Mouse (Mus musculus) CH12.LX (cell line): ENCODE measurements around the gene Etv6. TPM values are rescaled to one million over a fixed set of nuclear protein-coding genes. Genes with fewer than 3 reads are reported as not detected.

Experiments
- DNase-seq: peaks from one replicate; pipeline ENCODE4 v3.0.0-alpha.2; 2013; ENCODE audit errors: extremely low read depth
- H3K27ac ChIP-seq: 2 replicates; pipeline ENCODE4 v1.5.1; 2012; ENCODE audit warnings: low read depth, mild to moderate bottlenecking, control low read depth, moderate library complexity; ENCODE audit not compliant: insufficient read depth
- H3K27me3 ChIP-seq: replicated peaks from 2 replicates; pipeline ENCODE3; 2012; ENCODE audit warnings: inconsistent platforms
- H3K36me3 ChIP-seq, 2 experiments: replicated peaks in 1 of 2; 2 replicates each; pipeline versions ENCODE3 to v1.6.1; 2012; ENCODE audit warnings: inconsistent platforms in 1 of 2, low read length in 1 of 2, mild to moderate bottlenecking in 1 of 2, mixed read lengths in 1 of 2, moderate library complexity in 1 of 2; ENCODE audit not compliant: control insufficient read depth in 1 of 2, insufficient read depth in 1 of 2
- H3K4me1 ChIP-seq, 2 experiments: 2 replicates each; pipeline ENCODE4 v1.6.1; 2012; ENCODE audit warnings: inconsistent platforms in 1 of 2, moderate library complexity in 1 of 2; ENCODE audit not compliant: insufficient read depth in 2 of 2, control insufficient read depth in 1 of 2
- H3K4me2 ChIP-seq: 2 replicates; pipeline ENCODE4 v1.6.1; 2012; ENCODE audit warnings: low read depth, mild to moderate bottlenecking, control low read depth; ENCODE audit not compliant: poor library complexity, insufficient read depth, severe bottlenecking
- H3K4me3 ChIP-seq, 3 experiments: fragments of 150-350 bp in 1 of 3; sonication (generic) in 1 of 3; replicated peaks in 1 of 3; 2 replicates each; pipeline versions ENCODE3 to v1.5.1; 2011 to 2012; ENCODE audit warnings: low read depth in 2 of 3, low read length in 2 of 3, mild to moderate bottlenecking in 2 of 3, moderate library complexity in 2 of 3, control low read depth in 1 of 3, improper control_type of control experiment in 1 of 3, inconsistent platforms in 1 of 3, mixed read lengths in 1 of 3; ENCODE audit not compliant: poor library complexity in 1 of 3
- H3K79me2 ChIP-seq: replicated peaks from 2 replicates; pipeline ENCODE4 v1.6.1; 2012; ENCODE audit warnings: mild to moderate bottlenecking, moderate library complexity; ENCODE audit not compliant: control insufficient read depth, poor library complexity, insufficient read depth, severe bottlenecking; ENCODE audit errors: extremely low read depth
- H3K9ac ChIP-seq: 2 replicates; pipeline ENCODE4 v1.6.1; 2012; ENCODE audit warnings: low read depth, mild to moderate bottlenecking, control low read depth, moderate library complexity; ENCODE audit not compliant: insufficient read depth
- H3K9me3 ChIP-seq: replicated peaks from 2 replicates; pipeline ENCODE3; 2012; ENCODE audit warnings: low read length, inconsistent platforms, mixed read lengths
- BHLHE40 ChIP-seq: IDR thresholded peaks from 2 replicates; pipeline ENCODE4 v1.6.1; 2011; ENCODE audit warnings: mild to moderate bottlenecking, low read depth, low read length, improper control_type of control experiment
- CHD1 ChIP-seq: IDR thresholded peaks from 2 replicates; pipeline ENCODE4 v1.6.1; 2012; ENCODE audit warnings: low read depth, low read length, improper control_type of control experiment, inconsistent platforms
- CTCF ChIP-seq, 2 experiments: IDR thresholded peaks in 1 of 2; conservative IDR thresholded peaks in 1 of 2; 2 replicates each; pipeline ENCODE4 v1.5.1; 2011 to 2012; ENCODE audit warnings: low read depth in 2 of 2, low read length in 2 of 2, improper control_type of control experiment in 1 of 2, inconsistent platforms in 1 of 2, mild to moderate bottlenecking in 1 of 2, moderate library complexity in 1 of 2
- E2F4 ChIP-seq: IDR thresholded peaks from 2 replicates; pipeline ENCODE4 v1.6.1; 2011; ENCODE audit warnings: low read depth, low read length, improper control_type of control experiment; ENCODE audit not compliant: insufficient replicate concordance
- ELF1 ChIP-seq: IDR thresholded peaks from 2 replicates; pipeline ENCODE4 v1.6.1; 2014; ENCODE audit warnings: low read depth, mild to moderate bottlenecking, inconsistent platforms, low read length, improper control_type of control experiment
- EP300 ChIP-seq: IDR thresholded peaks from 2 replicates; pipeline ENCODE4 v1.6.1; 2011; ENCODE audit warnings: low read length, improper control_type of control experiment
- IRF4 ChIP-seq: IDR thresholded peaks from 2 replicates; pipeline ENCODE4 v1.6.1; 2014; ENCODE audit warnings: low read depth, mild to moderate bottlenecking, inconsistent platforms, low read length, improper control_type of control experiment
- KAT2A ChIP-seq: IDR thresholded peaks from 2 replicates; pipeline ENCODE4 v1.6.1; 2012; ENCODE audit warnings: low read length, improper control_type of control experiment, inconsistent platforms; ENCODE audit not compliant: insufficient replicate concordance
- MAFK ChIP-seq: IDR thresholded peaks from 2 replicates; pipeline ENCODE4 v1.6.1; 2011; ENCODE audit warnings: low read length, improper control_type of control experiment; ENCODE audit not compliant: insufficient replicate concordance
- MAZ ChIP-seq: IDR thresholded peaks from 2 replicates; pipeline ENCODE4 v1.6.1; 2012; ENCODE audit warnings: low read depth, mild to moderate bottlenecking, inconsistent platforms, low read length, improper control_type of control experiment, moderate library complexity
- MEF2A ChIP-seq: IDR thresholded peaks from 2 replicates; pipeline ENCODE4 v1.6.1; 2014; ENCODE audit warnings: low read depth, mild to moderate bottlenecking, inconsistent platforms, low read length, improper control_type of control experiment, borderline replicate concordance
- MXI1 ChIP-seq: IDR thresholded peaks from 2 replicates; pipeline ENCODE4 v1.6.1; 2011; ENCODE audit warnings: mild to moderate bottlenecking, low read depth, low read length, improper control_type of control experiment
- NRF1 ChIP-seq: IDR thresholded peaks from 2 replicates; pipeline ENCODE4 v1.6.1; 2014; ENCODE audit warnings: low read depth, mild to moderate bottlenecking, inconsistent platforms, low read length, improper control_type of control experiment, moderate library complexity
- POLR2AphosphoS2 ChIP-seq: IDR thresholded peaks from 2 replicates; pipeline ENCODE4 v1.6.1; 2011; ENCODE audit warnings: low read depth, low read length, improper control_type of control experiment
- SIN3A ChIP-seq: IDR thresholded peaks from 2 replicates; pipeline ENCODE4 v1.6.1; 2012; ENCODE audit warnings: low read length, improper control_type of control experiment, inconsistent platforms
- TBP ChIP-seq: conservative IDR thresholded peaks from 2 replicates; pipeline ENCODE4 v1.6.1; 2011; ENCODE audit warnings: low read depth, low read length, improper control_type of control experiment
- USF2 ChIP-seq: conservative IDR thresholded peaks from 2 replicates; pipeline ENCODE4 v1.6.1; 2011; ENCODE audit warnings: low read depth, low read length, improper control_type of control experiment
- ZC3H11A ChIP-seq: IDR thresholded peaks from 2 replicates; pipeline ENCODE4 v1.6.1; 2012; ENCODE audit warnings: low read depth, mild to moderate bottlenecking, inconsistent platforms, low read length, improper control_type of control experiment
- ZKSCAN1 ChIP-seq: IDR thresholded peaks from 2 replicates; pipeline ENCODE4 v1.6.1; 2012; ENCODE audit warnings: low read depth, inconsistent platforms, low read length, improper control_type of control experiment, borderline replicate concordance
- ZMIZ1 ChIP-seq: IDR thresholded peaks from 2 replicates; pipeline ENCODE4 v1.6.1; 2012; ENCODE audit warnings: low read depth, mild to moderate bottlenecking, inconsistent platforms, low read length, improper control_type of control experiment
- ZNF384 ChIP-seq: IDR thresholded peaks from 2 replicates; pipeline ENCODE4 v1.6.1; 2012; ENCODE audit warnings: low read depth, low read length, improper control_type of control experiment, inconsistent platforms
- dilution Hi-C: fragments of 300-500 bp; cut with MboI; formaldehyde crosslinking; loops from 2 replicates; pipeline ENCODE4 v1.14.3; 2020; ENCODE audit warnings: low sequenced_read_pairs; ENCODE audit not compliant: extremely low pct_unique_long_range_greater_than_20kb, extremely low pct_ligation_motif_present
- in situ Hi-C: fragments of 300-500 bp; cut with MboI; formaldehyde crosslinking; loops from 3 replicates; pipeline ENCODE4 v1.14.3; 2019; ENCODE audit warnings: low sequenced_read_pairs, low pct_ligation_motif_present, low pct_unique_long_range_greater_than_20kb, mixed read lengths
- polyA plus RNA-seq: library from polyadenylated mRNA; unstranded; fragments of >175 nt; gene quantifications from 2 replicates; pipeline ENCODE4 v1.2.1, GENCODE M21; 2012; ENCODE audit warnings: low read depth; ENCODE audit not compliant: insufficient read length
- total RNA-seq, 2 experiments: library from RNA; depleted of rRNA; stranded (reverse); fragments of 300-350 nt in 1 of 2; fragments of >200 nt in 1 of 2; gene quantifications; 2 replicates each; pipeline ENCODE4 v1.2.3; 2012 to 2014

The Etv6 gene
- total and polyA plus RNA-seq, 3 experiments = 7.6 to 29.5 (median 10.1) TPM

- peaks cover 6 to 69% of the 10 kb centered on the region in 2 experiments for H3K36me3 ChIP-seq
- H3K9ac ChIP-seq = no peak overlapping the region
- in situ Hi-C loops (no loop called here), dilution Hi-C loops (no loop called here)
- no peaks in the 10 kb centered on the region; the same call in 1 of the 2 replicates for H3K79me2 ChIP-seq
- peaks cover 17 to 81% of the 10 kb centered on the region in 2 experiments for H3K4me1 ChIP-seq
- no peak for TF ChIP-seq ZC3H11A
- TF ChIP-seq ZMIZ1 = no peak
- no peak for TF ChIP-seq CTCF (conservative IDR thresholded peaks at IDR 0.05 in 1 of 2, IDR thresholded peaks at IDR 0.05 in 1 of 2; ENCODE audit: low read depth in 2 of 2, low read length in 2 of 2)
- no peak for TF ChIP-seq SIN3A
- no peak for TF ChIP-seq MXI1
- TF ChIP-seq KAT2A = no peak
- no peak for TF ChIP-seq POLR2AphosphoS2
- TF ChIP-seq ZKSCAN1 = no peak
- TF ChIP-seq ELF1 = no peak
- no peak for TF ChIP-seq USF2
- no peak for TF ChIP-seq E2F4
- TF ChIP-seq MAZ = no peak
- TF ChIP-seq NRF1 = no peak
- TF ChIP-seq MAFK = no peak
- TF ChIP-seq IRF4 = no peak
- no peak for TF ChIP-seq ZNF384
- TF ChIP-seq CHD1 = no peak
- peaks cover 7% of the 10 kb centered on the region for H3K9me3 ChIP-seq
- H3K27me3 ChIP-seq = no peaks in the 10 kb centered on the region
- H3K4me2 ChIP-seq = no peak overlapping the region
- no peak overlapping the region for H3K27ac ChIP-seq
- no peak for DNase-seq
- H3K4me3 ChIP-seq = no peak overlapping the region
Measured at GRCm38 (mm10) chr6:134133756-134134155, 98.3 kb downstream of the Etv6 start.

- Histone ChIP-seq H3K27me3 (no peaks in the 10 kb centered on the region), H3K4me1 (peaks cover 17 to 84% of the 10 kb centered on the region in 2 experiments), H3K36me3 (peaks cover 6 to 65% of the 10 kb centered on the region in 2 experiments), H3K4me3 (no peak overlapping the region), H3K27ac (no peak overlapping the region), H3K79me2 (no peaks in the 10 kb centered on the region; the same call in 1 of the 2 replicates), H3K4me2 (0 out of 2 replicates have a peak overlapping the region, but pooled peaks have one; percentile 7), H3K9ac (no peak overlapping the region), H3K9me3 (peaks cover 3% of the 10 kb centered on the region)
- in situ Hi-C loops = no loop called here
- dilution Hi-C loops = no loop called here
- peak; percentile 48 for DNase-seq
- TF ChIP-seq TBP = no peak
- TF ChIP-seq MEF2A = peak; percentile 63; the same call in 1 of the 2 replicates
- peak; percentile 28; the same call in 1 of the 2 replicates for TF ChIP-seq BHLHE40
- TF ChIP-seq IRF4 = peak; percentile 55; the same call in 1 of the 2 replicates
- 0 out of 2 replicates have a peak, but pooled peaks have one; percentile 22 for TF ChIP-seq ZNF384
- TF ChIP-seq EP300 = peak; percentile 50; the same call in 1 of the 2 replicates
Measured at GRCm38 (mm10) chr6:134134821-134135323, 99.4 kb downstream of the Etv6 start.
